Mouse (Mus musculus) 3134 (cell line): Measurements from ENCODE around the gene Gm9922.

Experiments used
- DNase-seq: peaks from one replicate; pipeline ENCODE4 v3.0.0-alpha.2; 2011; ENCODE audit warnings: low spot score; ENCODE audit not compliant: insufficient read length; ENCODE audit errors: extremely low read depth

The Gm9922 gene

GRCm38 (mm10) chr14:101729237-101729971, at the start of gene Gm9922, which contains the start of gene Lmo7:
Gene Gm9922 (minus strand): TSS chr14:101729814.
Gene Lmo7 (plus strand): TSS chr14:101729957.
- peak; percentile 95 for DNase-seq

GRCm38 (mm10) chr14:101778426-101778825, 48.8 kb upstream of the Gm9922 start:
- DNase-seq: no peak

DNA sequence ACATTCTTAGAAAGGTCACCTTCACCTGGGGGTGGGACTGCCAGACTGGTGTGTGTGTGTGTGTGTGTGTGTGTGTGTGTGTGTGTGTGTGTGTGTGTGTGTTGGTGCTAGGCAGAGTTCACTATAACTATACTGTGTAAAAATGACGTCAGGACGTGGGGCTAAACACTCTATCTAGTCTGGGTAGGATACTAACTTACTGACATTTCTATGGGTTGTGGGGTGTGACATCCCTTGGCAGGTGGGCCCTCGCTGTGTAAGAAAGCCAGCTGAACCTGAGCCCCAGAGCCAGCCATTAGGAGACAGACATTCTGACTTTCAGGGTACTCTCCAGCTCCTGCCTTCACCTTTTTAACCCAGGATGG, 47.5 kb upstream of the Gm9922 start:
- no peak for DNase-seq

DNA sequence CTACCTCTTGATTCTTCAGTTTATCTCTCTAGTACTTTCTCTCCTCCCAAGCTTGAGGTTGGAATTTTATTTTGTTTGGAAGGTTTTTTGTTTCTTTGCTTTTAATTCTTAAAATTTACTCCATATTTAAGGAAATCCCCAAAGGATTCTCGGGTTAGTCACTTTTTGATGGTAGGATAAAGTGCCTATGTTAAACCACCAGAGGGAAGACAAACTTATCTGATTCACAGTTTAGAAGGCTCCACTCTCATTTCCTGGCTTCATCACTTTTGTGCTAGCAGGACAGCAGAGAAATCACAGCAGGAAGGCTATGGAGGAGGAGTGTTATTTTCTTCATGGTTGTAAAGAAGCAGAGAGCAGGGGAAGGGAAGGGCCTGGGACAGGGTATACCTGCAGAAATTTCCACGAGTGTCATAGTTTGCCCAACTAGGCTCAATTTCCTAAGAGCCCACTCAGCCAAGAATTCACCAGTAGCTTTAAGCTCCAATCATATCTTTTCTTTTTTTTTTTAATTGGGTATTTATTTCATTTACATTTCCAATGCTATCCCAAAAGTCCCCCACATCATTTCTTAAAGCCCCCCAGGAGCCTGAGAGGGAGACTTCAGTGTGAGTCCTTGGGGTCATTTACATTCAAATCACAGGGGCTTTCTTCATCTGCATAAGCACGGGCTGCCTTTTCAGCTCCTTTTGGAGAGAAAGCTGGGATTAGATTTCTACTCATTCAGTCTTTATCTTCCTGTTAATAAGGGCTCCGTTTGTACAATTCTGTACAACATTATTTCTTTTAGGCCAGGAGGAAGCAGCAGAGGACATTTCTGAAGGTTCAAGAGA, 46.9 kb upstream of the Gm9922 start:
- no peak for DNase-seq

- DNase-seq: no peak
Observed at GRCm38 (mm10) chr14:101774631-101775030, 45.0 kb upstream of the Gm9922 start.

DNA sequence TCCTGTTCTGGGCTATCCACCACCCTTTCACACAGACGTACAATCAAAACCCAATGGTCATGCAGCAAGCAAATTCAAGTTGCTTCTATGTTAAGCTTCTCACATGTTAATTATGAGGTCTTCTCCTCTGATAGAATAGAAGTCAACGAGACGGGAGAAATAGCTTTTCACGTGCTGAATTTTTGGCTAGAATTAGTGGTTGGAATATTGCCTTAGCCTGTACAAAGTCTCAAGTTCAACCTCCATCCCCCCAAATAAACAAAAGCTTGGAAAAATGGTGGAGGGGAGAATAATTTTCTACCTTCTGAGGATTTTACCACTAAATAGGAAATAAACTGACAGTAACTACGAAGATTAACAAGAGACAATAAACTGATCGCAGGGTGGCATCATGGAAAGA, 42.1 kb upstream of the Gm9922 start:
- DNase-seq: no peak

- DNase-seq: no peak
Observed at GRCm38 (mm10) chr14:101771336-101771735, 41.7 kb upstream of the Gm9922 start.

GRCm38 (mm10) chr14:101763762-101764295, 34.2 kb upstream of the Gm9922 start:
- no peak for DNase-seq

DNA sequence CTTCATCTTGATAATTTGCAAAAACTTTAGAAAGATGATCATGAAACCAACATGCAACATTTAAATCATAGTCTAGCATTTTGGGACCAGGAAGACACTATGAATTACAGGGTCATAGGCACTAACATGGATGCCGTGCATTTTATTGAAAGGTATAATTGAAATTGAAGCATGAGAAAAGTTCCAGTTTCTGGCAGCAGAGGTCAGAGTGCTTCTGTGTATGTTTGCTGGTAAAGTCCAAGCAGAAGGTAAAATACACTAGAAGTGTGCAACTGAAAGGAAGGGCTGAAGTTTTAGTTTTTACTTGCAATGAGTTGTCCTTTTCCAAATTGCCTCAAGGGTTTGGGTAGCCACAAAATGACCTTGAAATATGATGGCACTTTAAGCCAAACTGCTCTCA, 32.7 kb upstream of the Gm9922 start:
- DNase-seq: no peak

DNA sequence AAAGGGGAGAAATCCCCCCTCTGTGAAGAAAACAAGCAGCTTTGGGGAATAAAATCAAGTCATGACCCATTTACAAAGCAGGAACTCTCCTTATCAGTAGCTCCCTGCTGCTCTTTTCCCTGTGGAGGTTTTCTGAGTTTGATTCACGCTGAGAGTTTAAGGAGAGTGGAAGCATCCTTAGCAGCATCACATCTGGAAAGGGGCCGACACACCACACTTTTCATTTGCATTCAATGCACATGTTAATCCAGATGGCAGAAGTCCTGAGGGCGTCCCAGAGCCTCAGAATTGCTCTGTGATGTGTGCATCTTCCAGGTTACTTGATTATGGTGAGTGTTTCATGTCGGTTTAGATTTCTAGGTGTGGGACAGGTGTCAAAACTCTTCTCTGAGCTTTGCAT, 25.8 kb upstream of the Gm9922 start:
- DNase-seq: no peak

DNA sequence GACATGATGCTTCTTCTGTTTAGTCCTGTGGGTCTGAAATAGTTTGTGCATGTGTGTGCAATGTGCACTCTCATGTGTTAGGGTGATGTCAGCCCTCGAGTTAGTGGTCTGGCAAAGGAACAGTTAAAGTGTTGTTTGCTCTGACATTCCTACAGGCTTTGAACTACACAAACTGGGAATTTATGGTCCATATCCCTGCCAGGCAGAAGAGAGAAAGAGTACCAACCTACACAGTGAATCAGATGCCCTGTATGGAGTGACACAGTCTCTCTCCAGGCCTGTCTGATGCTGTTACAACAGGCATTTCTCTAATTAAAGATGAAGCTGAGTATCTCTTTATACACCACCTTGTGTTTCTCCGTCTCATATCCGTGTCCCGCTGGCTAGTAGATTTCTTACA, 21.3 kb upstream of the Gm9922 start:
- no peak for DNase-seq

DNA sequence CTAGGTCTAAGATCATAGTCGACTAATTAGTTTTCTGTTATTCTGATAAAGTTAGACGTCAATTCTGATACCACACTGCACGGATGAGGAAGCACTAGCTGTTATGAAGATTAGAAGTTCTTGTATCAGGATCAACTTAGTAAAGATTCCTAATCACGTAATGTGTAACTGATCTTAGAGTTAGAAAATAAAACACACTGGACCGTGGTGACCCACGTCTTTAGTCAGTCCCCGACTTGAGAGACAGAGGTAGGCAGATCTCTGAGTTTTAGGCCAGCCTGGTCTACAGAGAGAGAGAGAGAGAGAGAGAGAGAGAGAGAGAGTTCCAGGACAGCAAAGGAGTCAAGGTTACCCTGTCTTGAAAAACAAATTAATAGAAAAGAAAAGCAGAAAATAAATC, 18.8 kb upstream of the Gm9922 start:
- DNase-seq: no peak

GRCm38 (mm10) chr14:101747811-101748210, 18.2 kb upstream of the Gm9922 start:
- no peak for DNase-seq

- peak; percentile 6 for DNase-seq
Observed at GRCm38 (mm10) chr14:101746635-101747034, 17.0 kb upstream of the Gm9922 start.

DNA sequence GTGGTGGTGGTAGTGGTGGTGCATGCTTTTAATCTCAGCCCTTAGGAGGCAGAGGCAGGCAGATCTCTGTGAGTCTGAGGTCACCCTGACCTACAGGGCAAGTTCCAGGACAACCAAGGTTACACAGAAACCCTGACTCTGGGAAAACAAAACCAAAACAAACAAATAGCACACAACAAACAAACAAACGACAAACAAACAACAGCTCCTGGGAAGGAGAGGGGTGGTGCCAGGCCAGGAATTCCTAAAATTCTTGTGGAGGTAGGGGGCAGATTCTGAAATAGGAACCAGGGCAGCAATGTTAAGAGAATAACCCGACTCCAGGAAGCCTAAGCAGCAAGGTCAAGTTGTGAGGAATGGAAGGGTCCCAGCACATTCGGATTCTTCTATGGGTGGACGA, 7.9 kb upstream of the Gm9922 start:
- no peak for DNase-seq

- DNase-seq: no peak
Observed at GRCm38 (mm10) chr14:101733542-101734303, 4.1 kb upstream of the Gm9922 start.

DNA sequence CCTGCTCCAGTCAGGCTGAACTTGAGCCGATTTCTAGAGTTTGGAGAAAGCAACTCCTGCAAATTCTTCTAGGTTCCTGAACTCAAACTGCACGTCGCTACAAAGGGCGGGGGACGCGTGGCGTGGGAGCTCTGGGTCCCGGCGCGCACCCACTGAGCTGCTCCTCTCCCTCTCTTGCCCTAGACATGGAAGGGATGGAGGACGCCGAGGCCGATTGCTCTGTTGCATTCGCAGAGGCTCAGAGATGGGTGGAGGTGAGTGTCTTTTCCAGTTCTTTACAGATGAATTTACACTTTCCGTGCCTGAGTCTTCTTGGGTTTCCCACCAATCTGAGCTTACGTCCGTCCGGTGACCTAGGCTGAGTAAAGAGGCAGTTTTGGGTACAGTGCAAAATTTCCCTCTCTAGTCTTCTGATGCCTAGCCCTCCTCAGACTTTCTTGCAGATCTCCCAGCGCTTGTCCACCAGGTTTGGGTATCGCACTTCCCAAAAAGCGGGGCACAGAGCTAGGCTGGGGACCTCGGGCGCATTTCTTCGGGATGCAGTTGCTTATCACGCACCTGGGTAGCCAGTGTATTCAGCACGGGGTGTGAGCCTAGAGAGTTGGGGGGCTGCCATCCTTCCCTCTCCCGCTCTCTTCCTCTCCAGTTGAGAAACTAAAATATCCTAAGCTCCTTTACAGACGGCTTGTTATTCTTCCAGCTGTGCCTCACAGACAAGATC, 518 bp upstream of the Gm9922 start:
- no peak for DNase-seq

- DNase-seq: no peak
Observed at GRCm38 (mm10) chr14:101714414-101714813, 15.2 kb downstream of the Gm9922 start.

DNA sequence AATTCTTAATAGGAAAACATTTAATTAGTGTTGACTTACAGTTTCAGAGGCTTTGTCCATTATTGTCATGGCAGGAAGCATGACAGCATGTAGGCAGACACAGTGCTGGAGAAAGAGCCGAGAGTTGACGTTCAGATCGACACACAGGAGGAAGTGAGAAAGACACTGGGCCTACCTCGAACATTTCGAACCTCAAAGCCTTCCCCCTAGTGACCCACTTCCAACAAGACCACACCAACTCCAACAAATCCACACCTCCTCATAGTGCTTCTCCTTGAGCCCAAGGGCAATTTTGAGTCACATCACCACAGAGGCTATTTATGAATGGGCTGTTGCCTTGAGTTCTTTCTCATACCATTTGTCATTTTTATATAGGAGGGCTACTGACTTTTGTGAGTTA, 22.5 kb downstream of the Gm9922 start:
- DNase-seq: no peak

DNA sequence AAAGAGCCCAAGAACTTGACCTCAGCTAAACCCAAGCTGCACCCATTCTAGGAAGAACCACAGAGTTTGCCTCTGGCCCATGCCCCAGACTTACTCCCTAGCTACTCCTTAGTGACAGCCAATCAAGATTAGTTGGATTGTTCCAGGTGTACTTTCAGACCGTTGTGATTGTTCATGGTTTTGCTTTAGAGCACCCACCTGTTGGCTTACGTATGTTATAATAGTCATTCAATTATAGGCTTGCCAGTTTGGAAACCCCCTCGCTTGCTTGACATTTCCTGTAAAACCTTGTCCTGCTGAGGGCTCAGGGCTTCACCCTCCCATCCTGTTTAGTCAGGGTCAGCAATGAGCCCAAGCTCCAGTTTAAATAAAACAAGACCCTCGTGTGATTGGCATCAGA, 25.1 kb downstream of the Gm9922 start:
- no peak for DNase-seq
